Mouse (Mus musculus): ENCODE measurements around the gene Wfdc12.

Gene Wfdc12

DNA sequence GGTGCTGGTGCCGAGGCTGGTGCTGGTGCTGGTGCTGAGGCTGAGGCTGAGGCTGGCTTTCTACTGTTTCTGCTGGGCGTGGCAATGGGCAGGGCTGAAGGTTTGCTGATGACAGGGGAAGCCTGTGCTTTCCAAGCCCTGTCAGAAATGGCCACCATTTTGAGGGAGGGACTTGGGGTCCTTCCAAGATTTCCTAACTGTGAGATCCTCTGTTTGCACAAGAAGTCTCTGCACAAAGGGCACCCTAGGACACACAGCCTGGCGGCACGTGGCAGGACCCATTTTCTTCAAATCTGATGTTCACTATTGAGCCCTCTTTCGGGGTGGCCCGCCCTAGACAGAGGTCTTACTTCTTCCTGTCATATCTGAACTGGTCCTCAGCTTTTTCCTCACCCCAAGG, at the start of gene Wfdc12:
Wfdc12 (minus strand) TSS at position 33 of the 400 bp plus-strand sequence.
- no peak for DNase-seq

DNA sequence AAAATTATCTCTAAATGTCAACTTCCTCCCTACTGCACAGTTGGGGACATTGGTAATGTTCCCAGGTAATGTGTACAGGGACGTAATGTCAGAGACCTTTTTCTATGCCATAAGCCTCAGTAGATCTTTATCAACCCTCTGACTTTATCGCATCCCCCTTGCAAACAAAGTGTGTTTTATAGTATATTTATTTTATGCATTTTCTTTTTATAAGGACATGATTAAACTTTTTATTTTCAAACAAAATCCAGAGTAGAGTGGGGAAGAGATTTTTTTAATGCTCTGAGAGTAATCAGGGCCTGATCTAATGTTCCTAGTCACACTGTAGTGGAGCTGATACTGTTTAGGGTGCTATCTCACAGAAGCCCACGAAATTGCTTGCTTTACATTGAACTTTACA, 48.0 kb upstream of the Wfdc12 start, which contains the start of gene Svs2:
Svs2 (minus strand) TSS at position 101 of the 400 bp plus-strand sequence.
- no peak for DNase-seq

DNA sequence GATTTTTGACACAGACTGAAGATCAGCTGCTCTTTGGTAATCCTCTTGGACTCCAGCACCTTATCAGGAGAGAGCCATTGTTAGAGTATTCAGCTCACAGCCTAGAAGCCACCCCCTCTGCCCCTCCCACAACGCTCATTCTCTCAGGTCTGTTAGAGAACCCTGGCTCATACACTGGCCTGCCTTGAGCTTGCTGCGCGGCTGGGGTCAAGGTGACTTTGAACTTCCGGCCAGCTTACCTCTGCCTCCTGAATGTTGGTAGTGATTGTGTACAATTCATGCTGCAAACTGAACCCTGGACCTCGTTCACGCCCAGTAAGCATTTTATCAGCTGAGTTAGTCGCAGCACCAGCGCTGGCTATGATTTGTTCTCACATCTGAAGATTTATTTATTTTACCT, 42.3 kb upstream of the Wfdc12 start:
- no peak for DNase-seq

DNA sequence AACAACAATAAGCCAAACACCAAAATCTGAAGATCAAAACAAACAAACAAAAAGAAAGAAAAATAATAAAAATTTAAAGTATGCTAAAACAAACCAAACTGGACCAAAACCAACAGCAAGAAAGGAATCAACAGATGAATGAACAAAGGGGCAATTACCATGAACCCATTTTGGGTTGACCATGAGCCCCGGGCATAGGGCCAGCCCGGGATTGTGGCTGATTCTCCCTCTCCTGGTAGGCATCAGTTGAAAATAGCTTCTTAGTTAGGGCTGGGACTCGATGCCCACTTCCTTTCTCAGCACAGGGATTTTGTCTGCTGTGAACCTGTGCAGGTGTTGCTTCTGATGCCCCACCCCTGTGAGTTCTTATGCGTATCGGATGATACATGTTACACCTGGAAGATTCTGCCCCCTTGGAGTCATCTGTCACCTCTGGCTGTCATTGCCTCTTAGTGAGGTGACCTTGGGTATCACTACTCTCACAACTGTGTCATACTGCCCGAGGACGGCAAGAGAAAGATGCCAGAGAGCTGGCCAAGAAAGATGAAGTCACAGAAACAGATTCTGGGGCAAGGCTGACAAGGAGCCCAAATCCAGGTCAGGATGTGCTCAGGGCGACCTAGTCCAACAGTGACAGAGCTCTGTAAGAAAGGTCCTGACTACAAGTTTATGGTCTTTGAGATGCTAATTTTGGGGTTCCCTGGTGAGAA, 38.1 kb upstream of the Wfdc12 start:
- no peak for DNase-seq

DNA sequence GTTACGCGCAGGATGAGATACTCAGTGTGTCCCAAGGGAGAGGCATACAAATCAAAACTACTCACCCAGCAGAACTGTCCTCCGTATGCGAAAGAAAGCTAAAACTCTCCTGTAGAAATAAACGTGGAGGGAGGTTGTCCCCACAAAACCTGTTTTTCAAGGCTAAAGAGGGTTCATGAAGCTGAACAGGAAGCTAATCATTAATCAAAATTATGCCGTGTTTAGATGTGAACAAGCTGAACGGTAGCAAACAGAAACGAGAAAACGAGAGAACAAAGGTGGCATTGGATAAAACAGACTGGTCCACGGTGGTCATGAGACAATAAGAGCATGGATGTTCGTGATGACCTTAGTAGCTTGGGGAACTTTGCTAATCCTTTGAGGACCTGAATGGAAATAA, 31.1 kb upstream of the Wfdc12 start, which contains the start of gene Wfdc15b:
Wfdc15b (minus strand) TSS at position 139 of the 400 bp plus-strand sequence.
- DNase-seq = peak in 1 of 2 experiments; percentile 30

DNA sequence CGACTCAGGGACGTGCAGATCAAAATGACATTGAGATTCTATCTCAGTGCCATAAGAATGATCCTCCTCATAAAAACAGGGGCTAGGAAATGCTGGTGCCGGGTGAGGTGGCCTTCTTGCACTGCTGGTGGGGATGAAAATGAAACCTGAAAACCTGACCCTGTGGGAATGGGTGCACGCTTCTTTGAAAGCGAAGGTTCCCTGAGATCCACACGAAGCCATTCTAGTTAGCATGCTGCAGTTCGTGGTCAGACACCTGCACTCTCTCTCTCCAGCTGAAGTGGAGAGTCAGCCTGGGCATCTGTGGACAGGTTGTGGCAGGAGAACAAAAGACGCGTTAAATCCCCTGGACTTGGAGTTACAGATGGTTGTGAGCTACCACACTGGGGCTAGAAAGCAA, 28.9 kb upstream of the Wfdc12 start:
- no peak for DNase-seq

DNA sequence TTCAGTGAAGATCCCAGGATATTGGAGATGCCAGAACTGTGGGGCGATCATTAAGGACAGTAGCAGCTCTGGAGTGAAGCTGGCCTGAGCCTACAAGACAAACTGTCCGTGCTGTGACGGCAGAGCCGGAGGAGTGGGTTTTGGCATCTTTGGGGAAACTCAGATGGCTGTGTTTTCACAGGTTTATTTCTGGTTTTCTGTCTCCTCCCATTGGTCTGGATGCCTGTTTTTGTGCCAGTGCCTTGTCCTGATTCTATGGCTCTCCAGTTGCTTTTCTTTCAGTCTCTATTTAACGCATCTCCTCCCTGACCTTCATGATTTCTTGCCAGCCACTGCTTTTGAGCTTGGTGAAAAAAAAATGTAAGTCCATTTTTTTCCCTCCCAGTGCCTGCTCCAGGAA, 22.3 kb upstream of the Wfdc12 start:
- no peak for DNase-seq

DNA sequence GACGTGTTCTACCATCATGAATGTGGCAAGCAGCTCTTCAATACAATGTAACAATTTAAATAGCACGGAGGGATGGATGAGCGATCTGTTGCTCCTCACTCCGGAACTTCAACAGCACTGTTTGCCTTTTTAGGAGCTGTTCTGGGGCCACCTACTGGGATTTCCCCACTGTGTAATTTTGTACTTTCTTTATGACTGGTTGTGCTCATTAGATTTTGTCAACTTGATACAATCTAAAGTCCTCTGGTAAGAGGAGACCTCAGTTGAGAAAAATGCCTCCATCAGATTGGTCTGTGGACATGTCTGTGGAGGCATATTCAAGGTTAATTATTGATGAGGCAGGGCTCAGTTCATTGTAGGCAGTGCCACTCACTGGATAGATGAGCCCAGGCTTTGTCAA, 20.5 kb upstream of the Wfdc12 start:
- DNase-seq = no peak

DNA sequence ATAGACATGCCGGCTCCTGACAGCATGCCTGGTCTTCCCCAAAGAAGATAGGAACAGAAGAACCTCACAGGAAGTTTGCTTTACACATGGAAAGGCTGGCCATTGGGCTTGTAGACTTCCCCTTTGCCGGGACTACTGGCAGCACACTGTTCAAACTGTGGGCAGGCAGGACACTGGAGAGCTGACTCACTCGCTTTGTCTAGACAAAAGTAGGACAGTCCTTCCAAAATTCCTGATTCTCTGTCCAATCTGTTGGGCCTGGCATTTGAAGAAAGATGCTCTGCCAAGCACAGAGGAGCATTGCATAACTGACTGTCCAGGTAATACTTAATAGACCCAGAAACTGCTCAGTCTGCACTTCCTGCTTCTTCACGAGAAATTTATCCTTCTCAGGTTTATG, 16.3 kb upstream of the Wfdc12 start:
- no peak for DNase-seq

DNA sequence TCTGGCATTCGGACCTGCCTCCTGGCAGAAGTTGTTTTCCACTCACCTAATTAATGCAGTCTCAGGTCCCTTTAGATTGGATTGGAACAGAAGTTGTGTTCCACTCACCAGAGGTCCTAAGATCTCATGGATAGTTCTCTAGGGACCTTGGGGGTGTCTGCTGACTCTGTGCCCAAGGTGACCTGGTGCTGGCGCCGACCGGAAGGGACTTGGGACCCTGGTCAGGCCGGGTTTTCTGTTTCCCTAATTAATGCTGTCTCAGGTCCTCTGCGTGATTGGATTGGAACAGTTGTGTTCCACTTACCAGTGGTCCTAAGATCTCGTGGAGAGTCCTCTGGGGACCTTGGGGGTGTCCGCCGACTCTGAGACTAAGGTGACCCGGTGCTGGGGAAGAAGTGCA, 15.6 kb upstream of the Wfdc12 start:
- peak; percentile 44 to 60 for DNase-seq

DNA sequence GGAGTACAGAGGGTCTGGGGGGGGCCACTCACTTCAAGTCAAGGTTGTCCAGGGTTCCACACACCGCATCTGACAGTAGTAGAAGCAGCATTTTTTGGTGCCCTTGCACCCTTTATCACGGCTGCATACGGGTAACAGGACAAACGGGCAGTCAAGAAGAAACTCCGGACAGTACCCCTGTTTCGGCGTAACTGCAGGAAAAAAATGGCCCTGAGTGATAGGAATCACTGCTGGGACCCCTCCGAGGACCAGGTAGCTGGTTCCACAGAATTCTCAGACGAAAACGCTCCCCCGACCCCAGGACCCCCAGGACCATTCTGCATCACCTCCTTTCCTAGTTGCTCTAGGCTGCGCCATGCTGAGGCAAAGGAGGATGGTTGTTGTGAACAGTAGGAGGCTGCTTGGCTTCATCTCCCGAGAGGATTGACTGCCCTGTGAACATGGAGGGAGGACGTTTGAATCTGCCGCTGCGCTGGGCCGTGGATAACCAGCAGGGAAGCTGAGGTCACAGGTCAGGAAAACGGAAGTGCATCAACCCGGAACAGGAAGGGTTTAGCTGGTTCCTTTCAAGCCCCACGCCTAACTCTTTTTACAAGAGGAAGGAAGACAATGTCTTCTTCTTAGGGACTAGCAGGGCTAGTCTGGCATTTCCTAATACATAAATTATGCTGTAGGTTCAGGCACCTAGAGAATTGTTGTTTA, 9.4 kb upstream of the Wfdc12 start, which contains the start of gene Wfdc15a:
Wfdc15a (minus strand) TSS at position 505 of the 702 bp plus-strand sequence.
- no peak for DNase-seq

DNA sequence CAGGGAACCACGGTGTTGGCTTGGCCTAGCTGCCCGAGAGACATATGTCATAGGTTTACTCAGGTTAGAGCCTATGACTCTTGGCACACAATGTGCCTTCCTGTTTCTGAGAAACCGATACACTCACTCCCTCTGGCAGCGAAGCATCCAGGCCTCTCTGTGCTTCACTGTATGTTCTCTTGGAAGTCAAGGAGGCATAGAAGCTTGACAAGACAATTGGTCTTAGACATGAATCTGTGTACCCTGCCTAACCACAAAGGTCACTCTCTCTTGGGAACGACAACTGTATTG, 6.2 kb upstream of the Wfdc12 start:
- DNase-seq = no peak

DNA sequence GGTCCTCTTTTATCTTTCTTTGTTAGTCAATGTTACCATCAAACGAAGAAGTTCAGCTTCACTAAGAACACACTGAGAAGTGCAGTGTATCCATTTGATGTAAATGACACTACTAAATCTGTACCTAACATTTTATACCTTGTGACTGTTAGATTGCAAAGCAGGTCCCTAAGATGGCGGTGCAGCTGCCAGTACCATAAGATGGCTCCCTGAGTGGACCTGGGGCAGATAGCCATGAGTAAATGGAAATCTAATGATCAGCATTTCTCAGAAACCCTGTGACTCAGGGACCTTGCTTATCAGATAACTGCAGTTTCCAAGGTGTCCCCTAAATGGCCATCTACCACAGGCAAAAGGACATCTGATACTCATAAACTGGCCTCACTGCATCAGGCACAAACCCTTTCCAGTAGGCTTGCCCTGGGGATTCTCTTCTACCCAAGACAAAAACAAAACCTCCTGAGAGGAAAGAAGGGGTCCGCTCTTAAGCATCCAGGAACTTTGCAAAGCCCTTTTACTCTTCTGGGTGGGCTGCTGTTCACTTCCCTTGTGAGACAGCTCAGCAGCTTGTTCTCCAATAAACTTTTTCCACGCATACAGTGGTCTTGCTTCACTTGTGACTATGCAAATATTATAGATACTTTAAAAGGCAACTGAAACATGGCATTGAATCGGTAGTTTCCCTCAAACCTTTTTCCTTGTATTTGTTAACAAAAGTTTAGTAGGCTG, 5.7 kb upstream of the Wfdc12 start:
- DNase-seq = no peak

DNA sequence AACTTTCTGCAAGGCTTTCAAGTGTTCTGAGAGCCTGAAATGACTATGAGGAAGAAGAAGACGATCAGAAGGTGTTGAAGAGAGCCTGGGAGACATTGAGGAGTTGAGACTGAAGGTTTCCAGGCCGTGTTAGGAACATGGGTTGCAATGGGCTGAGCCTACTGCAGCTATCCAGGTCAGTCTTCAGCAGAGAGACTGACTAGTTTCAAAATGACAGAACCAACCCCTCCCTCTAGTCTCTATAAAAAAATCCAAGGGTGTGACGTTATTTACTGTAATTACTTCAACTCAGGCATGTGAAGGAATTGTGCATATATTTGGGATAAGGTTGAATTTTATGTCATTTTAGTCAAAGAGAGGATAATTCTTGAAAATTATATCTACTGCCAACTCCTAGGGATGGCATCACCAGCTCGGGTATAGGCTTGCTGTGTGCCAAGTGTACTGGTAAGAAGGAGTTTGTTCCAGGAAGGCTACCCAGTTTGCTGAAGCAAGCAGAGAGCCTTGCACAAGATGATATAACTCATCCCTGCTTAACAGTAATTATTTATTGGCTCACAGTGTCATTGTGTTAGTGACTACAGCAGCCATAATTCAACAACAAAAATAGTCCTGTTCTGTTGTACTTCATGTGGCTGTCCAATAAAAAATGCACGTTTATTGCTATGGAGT, 4.7 kb upstream of the Wfdc12 start:
- DNase-seq = no peak

DNA sequence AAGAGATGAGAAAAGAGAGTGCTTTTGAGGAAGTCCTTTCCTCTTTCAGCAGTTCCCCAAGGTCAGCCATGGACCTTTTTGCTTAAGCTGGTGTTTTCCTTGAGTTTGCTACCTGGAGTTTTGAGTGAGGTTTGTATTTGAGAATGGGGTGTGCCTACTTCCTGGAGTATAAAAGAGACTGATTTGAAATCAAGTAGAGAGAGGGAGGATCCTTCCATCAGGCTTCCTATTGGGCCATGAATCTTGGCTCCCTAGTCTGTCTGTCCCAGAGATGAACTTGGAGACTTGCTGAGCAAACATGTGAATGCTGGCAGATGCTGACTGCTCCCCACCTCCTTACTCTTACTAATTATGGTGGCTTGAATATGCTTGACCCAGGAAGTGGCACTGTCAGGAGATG, 1.9 kb upstream of the Wfdc12 start:
- DNase-seq = no peak

DNA sequence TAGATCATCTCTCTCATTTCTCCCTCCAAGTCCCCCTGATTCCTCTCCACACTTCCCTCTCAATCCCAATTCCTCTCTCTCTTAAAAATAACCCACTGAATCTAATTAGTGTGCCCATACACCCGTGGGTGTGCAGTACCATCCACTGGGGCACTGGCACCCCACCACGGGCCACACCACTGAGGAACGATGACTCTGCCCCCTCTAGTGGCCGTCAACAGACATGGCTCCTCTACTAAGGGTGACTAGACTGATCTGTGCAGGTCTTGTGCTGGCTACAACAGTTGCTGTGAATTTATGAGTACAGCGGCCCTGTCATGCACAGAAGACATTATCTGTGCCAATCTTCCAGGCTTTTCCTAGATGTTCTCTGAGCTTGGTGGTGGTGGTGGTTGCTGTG, 1.7 kb downstream of the Wfdc12 start:
- DNase-seq = peak in 1 of 2 experiments; percentile 52

DNA sequence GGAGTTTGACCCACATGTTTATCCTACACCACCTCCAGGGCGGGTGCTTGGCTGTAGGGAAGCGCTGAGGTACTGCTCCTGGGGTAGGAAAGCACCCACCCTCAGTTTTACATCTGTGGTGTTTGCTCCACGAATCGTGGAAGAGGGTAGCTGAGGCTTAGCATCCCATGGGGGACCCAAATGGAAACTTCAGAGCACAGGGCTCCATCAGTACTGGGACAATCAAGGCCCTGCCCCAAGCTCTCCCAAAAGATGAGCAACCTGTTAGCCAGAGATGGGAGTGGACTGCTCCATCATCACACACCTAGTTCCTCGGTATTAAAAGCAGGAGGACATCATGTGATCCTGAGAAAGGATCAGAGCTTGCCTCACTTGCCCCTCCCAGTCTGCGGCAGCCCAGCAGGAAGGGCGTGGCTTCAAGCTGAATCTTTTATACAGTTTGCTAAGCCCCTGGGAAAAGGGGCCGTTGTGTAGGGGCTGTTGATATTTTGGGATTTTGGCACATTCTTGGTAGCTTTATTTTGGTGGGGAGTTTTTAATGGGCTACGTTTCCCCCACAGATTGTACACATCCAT, 6.2 kb downstream of the Wfdc12 start:
- no peak for DNase-seq

DNA sequence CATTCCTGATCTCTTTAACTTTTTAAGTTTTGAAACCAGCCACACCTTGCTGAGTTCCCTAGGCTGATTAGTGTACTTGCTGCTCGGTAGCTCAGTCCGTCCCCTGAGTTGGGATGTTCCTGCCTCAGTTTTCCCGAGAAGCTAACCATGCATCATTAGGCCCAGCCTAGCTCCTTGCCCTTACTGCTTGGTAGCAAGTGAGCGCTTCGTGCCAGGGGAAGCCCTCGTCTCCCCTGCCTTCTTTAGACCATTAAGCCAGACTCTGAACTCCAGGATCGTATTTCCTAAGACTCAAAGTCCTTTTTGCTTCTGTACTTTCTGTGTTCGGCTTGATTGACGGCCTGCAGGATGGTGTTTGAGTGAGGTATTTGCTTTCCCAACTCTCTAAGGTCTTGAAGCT, 7.1 kb downstream of the Wfdc12 start:
- peak; percentile 33 to 40 for DNase-seq

DNA sequence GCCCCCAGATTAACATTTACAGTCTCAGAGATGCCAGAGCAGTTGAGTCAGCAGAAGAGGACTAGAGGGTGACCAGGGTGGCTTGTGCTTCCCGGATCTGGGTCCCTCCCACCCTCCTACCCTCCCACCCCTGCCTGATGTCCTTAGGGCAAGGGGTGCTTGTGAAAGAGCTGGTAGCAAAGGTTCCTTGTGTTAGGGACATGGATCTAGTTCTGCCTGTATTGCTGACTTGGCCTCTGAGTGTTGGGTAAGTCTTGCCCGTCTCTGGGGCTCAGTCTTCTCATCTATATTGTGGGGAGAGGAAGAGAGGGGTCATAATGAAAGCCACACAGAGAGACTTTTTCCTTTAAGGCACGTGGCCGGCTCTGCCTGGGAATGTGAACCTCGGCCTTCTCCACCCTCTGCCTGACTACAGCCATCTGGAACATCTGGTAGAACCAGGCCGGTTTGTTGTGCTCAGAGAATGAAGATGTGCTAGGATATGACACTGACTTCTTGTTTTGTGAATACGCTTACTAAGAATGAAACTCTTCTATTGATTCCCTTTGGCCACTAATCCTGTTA, 7.6 kb downstream of the Wfdc12 start, which contains the start of gene Wfdc5:
Wfdc5 (minus strand) TSS at position 51 of the 564 bp plus-strand sequence.
- DNase-seq = no peak

DNA sequence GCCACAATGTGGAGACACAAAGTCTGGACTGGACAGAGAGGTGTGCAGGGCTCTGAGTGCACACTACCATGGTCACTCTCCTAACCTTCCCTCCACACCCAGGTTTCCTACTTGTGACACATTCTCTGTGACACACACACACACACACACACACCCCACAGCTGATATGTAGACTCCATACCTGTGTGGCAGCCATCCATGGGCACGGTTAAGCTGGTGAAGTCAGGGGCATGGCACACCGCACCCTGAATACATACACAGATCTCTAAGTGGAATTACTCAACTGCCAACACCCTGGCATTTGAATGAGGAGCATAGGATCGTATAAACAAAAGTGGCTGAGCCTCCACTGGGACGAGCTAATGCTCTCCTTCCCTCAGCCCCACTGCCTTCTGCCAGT, 9.6 kb downstream of the Wfdc12 start:
- DNase-seq = no peak

DNA sequence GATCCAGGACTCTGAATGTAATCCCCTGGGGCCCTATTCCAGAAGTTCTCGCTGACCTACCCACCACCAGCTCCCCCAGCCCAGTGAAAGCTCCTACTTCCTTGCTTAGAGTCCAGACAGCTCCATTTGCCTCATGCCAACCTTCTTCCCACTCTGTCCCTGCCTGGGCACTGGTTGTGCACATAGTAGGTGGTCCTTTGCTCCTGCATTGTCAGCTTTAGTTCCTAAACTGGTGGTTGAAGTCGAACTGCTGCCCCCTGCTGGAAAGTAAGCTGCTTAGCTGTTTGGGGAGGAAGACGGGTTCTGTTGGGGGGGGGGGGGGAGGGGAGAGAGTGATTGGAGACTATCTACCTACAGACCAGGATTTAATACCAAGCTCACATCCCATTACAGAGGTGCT, 10.3 kb downstream of the Wfdc12 start:
- DNase-seq = peak; percentile 36 to 66

DNA sequence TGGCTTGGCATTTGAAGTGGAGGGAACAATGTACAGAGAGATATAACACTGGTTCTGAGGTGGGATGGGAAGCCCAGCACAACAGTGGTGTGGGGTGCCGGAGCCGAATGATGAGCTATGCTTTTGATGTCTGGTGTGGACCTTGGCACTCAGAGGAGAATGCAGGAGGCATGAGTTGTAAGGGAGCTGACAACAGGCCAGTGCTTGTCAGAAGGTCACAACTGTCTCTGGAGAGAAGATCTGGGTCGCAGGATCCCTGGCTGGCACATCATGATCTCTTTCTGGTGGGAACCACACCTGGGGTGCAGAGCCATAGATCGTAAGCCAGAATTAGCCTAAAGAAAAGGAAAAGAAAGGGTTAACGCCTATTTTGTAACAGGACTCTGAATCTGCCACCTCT, 12.6 kb downstream of the Wfdc12 start:
- no peak for DNase-seq
